Mouse (Mus musculus): ENCODE data around the gene Ankk1. TPM values are rescaled to one million over a fixed set of nuclear protein-coding genes. Genes with fewer than 3 reads are reported as not detected.

The Ankk1 gene
- polyA plus RNA-seq, 1 experiment from 2014 or later, result not detected

GRCm38 (mm10) chr9:49373946-49374345, 52.9 kb downstream of the Ankk1 start:
- Histone ChIP-seq H3K36me3 (ENCODE audit: control insufficient read depth, insufficient read depth) (no peaks in the 10 kb centered on the region), H3K27ac (ENCODE audit: low read depth, low read length) (no peak overlapping the region), H3K9ac (ENCODE audit: low read depth, low read length) (no peak overlapping the region), H3K9me3 (ENCODE audit: control insufficient read depth) (peaks cover 2% of the 10 kb centered on the region; the same call in 1 of the 2 replicates), H3K27me3 (replicated peaks; ENCODE audit: control insufficient read depth, insufficient read depth, low read length) (no peaks in the 10 kb centered on the region), H3K4me3 (ENCODE audit: low read depth, low read length) (no peak overlapping the region), H3K4me1 (replicated peaks; ENCODE audit: control insufficient read depth, insufficient read depth, low read length) (no peaks in the 10 kb centered on the region), H3K4me2 (replicated peaks; ENCODE audit: low read depth) (no peak overlapping the region)
- no peak for TF ChIP-seq CTCF (IDR thresholded peaks at IDR 0.05; ENCODE audit: low read depth)
- ATAC-seq, result no peak
- WGBS, result 79% methylated on average over 2 of the region's 2 CpGs

GRCm38 (mm10) chr9:49365763-49366162, 61.1 kb downstream of the Ankk1 start:
- Histone ChIP-seq H3K9ac (ENCODE audit: low read depth, low read length) (no peak overlapping the region), H3K4me1 (replicated peaks; ENCODE audit: control insufficient read depth, insufficient read depth, low read length) (no peaks in the 10 kb centered on the region), H3K27ac (ENCODE audit: low read depth, low read length) (no peak overlapping the region), H3K36me3 (ENCODE audit: control insufficient read depth, insufficient read depth) (no peaks in the 10 kb centered on the region), H3K9me3 (ENCODE audit: control insufficient read depth) (no peaks in the 10 kb centered on the region), H3K4me2 (replicated peaks; ENCODE audit: low read depth) (no peak overlapping the region), H3K4me3 (ENCODE audit: low read depth, low read length) (no peak overlapping the region), H3K27me3 (replicated peaks; ENCODE audit: control insufficient read depth, insufficient read depth, low read length) (no peaks in the 10 kb centered on the region)
- ATAC-seq, result no peak
- TF ChIP-seq CTCF (IDR thresholded peaks at IDR 0.05; ENCODE audit: low read depth), result no peak
- WGBS, result 9% methylated on average over 5 of the region's 5 CpGs

Other genes with a start within 250 kb of the Ankk1 start
- gene Gm4894, start 176.5 kb downstream of the Ankk1 start, polyA plus RNA-seq (2015; fragmentation: Nextera tagmentation; extraction: Ambion mirVana), result not detected in 2 replicates
- not detected in 2 replicates for gene Drd2, start 86.4 kb downstream of the Ankk1 start, polyA plus RNA-seq (2015; fragmentation: Nextera tagmentation; extraction: Ambion mirVana)
- 0.47 and 0.93 TPM in 2 replicates for gene Ttc12, start 59.2 kb upstream of the Ankk1 start, polyA plus RNA-seq (2015; fragmentation: Nextera tagmentation; extraction: Ambion mirVana)

Measured in intestine, postnatal 0 days (tissue).